10 mouse cellular contexts compared by ENCODE assay signal in the genomic region with DNA sequence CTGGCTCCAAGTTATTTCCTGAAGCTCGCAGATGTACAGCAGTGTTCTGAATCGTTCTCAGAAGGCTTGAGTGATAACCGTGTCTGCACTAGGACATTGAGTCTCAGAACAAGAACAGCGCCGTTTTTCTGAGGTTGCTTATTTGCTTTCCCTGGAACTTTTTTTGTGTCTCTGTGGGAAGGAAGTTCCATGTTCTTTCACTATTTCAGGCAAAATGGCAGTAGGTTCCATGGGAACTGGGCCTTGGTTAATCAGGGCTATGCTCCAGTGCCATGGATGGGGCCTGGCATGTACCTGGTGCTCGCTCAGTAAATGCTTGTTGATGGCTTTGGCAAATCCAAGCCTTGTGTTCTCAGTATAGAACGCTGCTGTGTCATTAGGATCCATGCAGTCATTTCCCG. TPM values are rescaled to one million over a fixed set of nuclear protein-coding genes. Genes with fewer than 3 reads are reported as not detected.
DNase-seq lines count a peak whose midpoint lies in the region; ATAC-seq and TF ChIP-seq lines count a peak whose summit lies in the region.
"Had no signal": no experiment of that assay in that cellular context is flagged by ENCODE, and none has a peak within 500 bp of the region (broad histone marks: within the 10 kb centered on the region; RNA-seq: fewer than 3 reads in every experiment).

No protein-coding gene starts in this region.

- DNase-seq in cerebellum, adult 9-11 months = peak; percentile 55
- no peak for DNase-seq in cerebellum, postnatal 14 days
- DNase-seq in liver, embryonic 11.5 days (ENCODE audit: low spot score) = no peak
- DNase-seq in liver = no peak
- peak; percentile 45 for DNase-seq in c-Kit-positive CD71-positive TER-119-positive erythroid progenitor cells, embryonic 14.5 days (ENCODE audit: low spot score)
- DNase-seq in liver, embryonic 14.5 days (ENCODE audit: low read depth in 3 of 3, low spot score in 3 of 3) = no peak
- DNase-seq in frontal cortex, adult 2 months (ENCODE audit: extremely low spot score in 1 of 2, low spot score in 1 of 2) = no peak
- no peak for DNase-seq in frontal cortex, postnatal 14 days (ENCODE audit: low spot score in 2 of 2)
- DNase-seq: kidney, postnatal 4 days; thymus, adult 2 months had no signal

- H3K4me3 ChIP-seq in liver, embryonic 11.5 days (ENCODE audit: low read depth, low read length) = no peak overlapping the region
- no peak overlapping the region; a peak in 1 of 4 replicates for H3K4me3 ChIP-seq in liver, embryonic 14.5 days (ENCODE audit: insufficient read depth in 1 of 2, low read depth in 2 of 2, low read length in 2 of 2)

- no peak overlapping the region for H3K9ac ChIP-seq in liver, embryonic 11.5 days (ENCODE audit: low read depth, low read length)
- no peak overlapping the region for H3K9ac ChIP-seq in liver, embryonic 14.5 days (replicated peaks)

- H3K4me2 ChIP-seq in liver, embryonic 11.5 days = peak overlapping the region; percentile 25
- H3K4me2 ChIP-seq in liver, embryonic 14.5 days (ENCODE audit: low read depth) = peak overlapping the region; percentile 89

- H3K27me3 ChIP-seq in liver, embryonic 11.5 days (replicated peaks; ENCODE audit: control insufficient read depth, insufficient read depth, low read length) = no peaks in the 10 kb centered on the region
- no peaks in the 10 kb centered on the region for H3K27me3 ChIP-seq in liver, embryonic 14.5 days (ENCODE audit: control insufficient read depth, insufficient read depth, low read length)

- 34% methylated on average over 8 of the region's 8 CpGs for WGBS in liver, embryonic 11.5 days
- WGBS in liver, embryonic 14.5 days (ENCODE audit: insufficient replicate concordance) = 18% methylated on average over 8 of the region's 8 CpGs

- ATAC-seq in liver, embryonic 11.5 days (replicated peaks; ENCODE audit: low FRiP score) = no peak
- ATAC-seq in liver, embryonic 14.5 days (ENCODE audit: insufficient read depth) = no peak

- TF ChIP-seq CTCF in liver, embryonic 14.5 days (IDR thresholded peaks at IDR 0.05; ENCODE audit: low read depth) = no peak

- H3K4me1 ChIP-seq in liver, embryonic 11.5 days (replicated peaks; ENCODE audit: control insufficient read depth, insufficient read depth, low read length) = peaks cover 6% of the 10 kb centered on the region
- peaks cover 15 to 16% of the 10 kb centered on the region in 2 experiments for H3K4me1 ChIP-seq in liver, embryonic 14.5 days (replicated peaks; ENCODE audit: control insufficient read depth in 2 of 2, insufficient read depth in 2 of 2, low read length in 1 of 2)

- no peaks in the 10 kb centered on the region for H3K9me3 ChIP-seq in liver, embryonic 11.5 days (ENCODE audit: control insufficient read depth, low read length)
- H3K9me3 ChIP-seq in liver, embryonic 14.5 days (ENCODE audit: control insufficient read depth, low read length) = no peaks in the 10 kb centered on the region

- TF ChIP-seq EP300 in liver, embryonic 14.5 days (IDR thresholded peaks at IDR 0.05; ENCODE audit: low read depth) = no peak

- H3K27ac ChIP-seq in liver, embryonic 11.5 days (ENCODE audit: low read depth, low read length) = no peak overlapping the region
- H3K27ac ChIP-seq in liver, embryonic 14.5 days = no peak overlapping the region

- H3K36me3 ChIP-seq in liver, embryonic 11.5 days (ENCODE audit: control insufficient read depth, insufficient read depth, low read length) = no peaks in the 10 kb centered on the region
- no peaks in the 10 kb centered on the region for H3K36me3 ChIP-seq in liver, embryonic 14.5 days (replicated peaks; ENCODE audit: control insufficient read depth, insufficient read depth, low read depth)

RNA-seq across cellular contexts. Expression of a gene that starts 2.0 kb away (rescaled TPM):
- polyA plus RNA-seq in liver, embryonic 11.5 days (2014; fragmentation: Nextera tagmentation; extraction: Ambion mirVana) = 11.4 and 13.0 TPM in 2 replicates
- polyA plus RNA-seq in liver, embryonic 14.5 days (2012; rRNA removed) = 3.7 and 4.3 TPM in 2 replicates
- 3.7 and 5.7 TPM in 2 replicates for polyA plus RNA-seq in liver, embryonic 14.5 days (2014; fragmentation: Nextera tagmentation; extraction: Ambion mirVana)
- 20.9 and 24.3 TPM in 2 replicates for polyA plus RNA-seq in frontal cortex, adult 2 months (2012; rRNA removed)

Comparison
In these comparisons a context has a peak if more than half of its experiments do, and no peak if none do; other contexts are left out.
1. DNase-seq: peak in cerebellum, adult 9-11 months (single experiment) and c-Kit-positive CD71-positive TER-119-positive erythroid progenitor cells, embryonic 14.5 days (single experiment); none in cerebellum, postnatal 14 days (0 of 2), liver, embryonic 11.5 days (single experiment), liver (single experiment), liver, embryonic 14.5 days (0 of 3), frontal cortex, adult 2 months (0 of 2) and frontal cortex, postnatal 14 days (0 of 2).